Mouse (Mus musculus) right cerebral cortex, postnatal 4 days (tissue): Measurements from ENCODE around the gene Ppp1r13l.

ENCODE experiments used
- DNase-seq: peaks from one replicate; pipeline ENCODE4 v3.0.0-alpha.2; 2022

Ppp1r13l gene

DNA sequence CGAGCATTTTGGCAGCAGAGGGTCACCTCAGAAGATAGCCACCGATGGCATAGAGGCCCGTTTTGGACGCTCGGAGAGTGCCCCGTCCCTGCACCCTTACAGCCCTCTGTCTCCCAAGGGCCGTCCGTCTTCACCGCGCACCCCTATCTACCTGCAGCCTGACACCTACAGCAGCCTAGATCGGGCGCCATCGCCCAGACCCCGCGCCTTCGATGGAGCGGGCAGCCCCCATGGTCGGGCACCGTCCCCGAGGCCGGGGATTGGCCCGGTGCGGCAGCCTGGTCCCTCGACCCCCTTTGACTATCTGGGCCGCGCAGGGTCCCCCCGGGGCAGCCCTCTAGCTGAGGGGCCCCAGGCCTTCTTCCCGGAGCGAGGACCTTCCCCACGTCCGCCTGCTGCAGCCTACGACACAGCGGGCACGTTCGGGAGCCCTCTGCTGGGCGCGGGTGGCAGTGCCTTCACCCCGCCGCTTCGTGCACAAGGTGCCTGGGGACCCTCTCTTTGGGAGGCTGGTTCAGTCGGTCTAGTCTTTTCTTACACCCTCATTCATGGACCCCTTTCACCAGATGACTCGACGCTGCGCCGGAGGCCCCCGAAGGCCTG, 10.4 kb downstream of the Ppp1r13l start:
- peak; percentile 84 for DNase-seq

DNA sequence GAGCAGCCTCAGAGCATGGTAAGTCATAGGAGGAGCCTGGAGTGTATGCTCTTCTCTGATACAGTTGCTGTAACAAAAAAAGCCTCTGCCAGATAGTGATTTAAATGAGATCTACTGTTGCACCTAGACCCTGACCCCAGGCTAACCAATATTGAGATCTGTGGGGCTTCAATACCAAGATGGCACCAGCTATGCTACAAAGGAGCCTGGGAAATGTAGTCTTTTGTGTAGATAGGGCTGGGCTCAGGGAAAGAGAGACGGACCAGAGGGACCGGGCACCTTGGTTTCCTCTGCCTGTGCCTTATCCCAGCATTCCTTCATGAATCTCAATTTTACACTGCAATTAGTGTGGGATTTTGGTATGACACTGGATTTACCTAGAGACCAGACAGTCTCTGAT, 13.8 kb downstream of the Ppp1r13l start:
- DNase-seq = no peak

DNA sequence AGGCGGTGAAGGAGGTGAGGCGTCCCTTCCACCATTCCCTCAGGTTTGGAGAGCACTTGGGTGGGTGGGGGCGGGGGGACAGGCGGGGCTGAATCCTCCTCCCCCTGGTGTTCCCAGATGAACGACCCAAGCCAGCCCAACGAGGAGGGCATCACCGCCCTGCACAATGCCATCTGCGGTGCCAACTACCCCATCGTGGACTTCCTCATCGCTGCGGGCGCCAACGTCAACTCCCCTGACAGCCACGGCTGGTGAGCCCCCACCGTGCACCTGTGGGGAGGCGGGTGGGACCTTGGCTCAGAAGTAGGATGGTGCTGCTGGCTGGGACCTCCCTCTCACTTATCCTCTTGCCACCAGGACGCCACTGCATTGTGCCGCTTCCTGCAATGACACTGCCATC, 15.8 kb downstream of the Ppp1r13l start:
- DNase-seq = no peak

DNA sequence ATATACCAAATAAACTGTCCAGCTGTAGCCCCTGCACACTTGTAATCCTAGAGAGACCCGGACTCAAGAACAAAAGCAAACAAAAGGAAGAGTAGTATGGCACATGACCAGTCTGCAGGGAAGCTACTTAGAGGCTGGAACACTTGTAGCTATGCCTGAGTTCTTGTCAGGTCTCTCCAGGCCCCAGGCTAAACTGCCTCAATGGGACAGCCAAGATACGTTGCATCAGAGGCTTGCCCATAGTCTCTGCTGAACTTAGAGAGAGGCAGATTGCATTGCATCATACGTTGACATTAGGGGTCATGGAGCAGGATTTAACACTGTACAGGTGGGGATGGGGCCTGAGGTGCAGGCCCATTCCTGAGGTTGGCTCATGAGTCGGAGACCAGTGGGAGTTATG, 16.5 kb downstream of the Ppp1r13l start:
- DNase-seq = no peak

DNA sequence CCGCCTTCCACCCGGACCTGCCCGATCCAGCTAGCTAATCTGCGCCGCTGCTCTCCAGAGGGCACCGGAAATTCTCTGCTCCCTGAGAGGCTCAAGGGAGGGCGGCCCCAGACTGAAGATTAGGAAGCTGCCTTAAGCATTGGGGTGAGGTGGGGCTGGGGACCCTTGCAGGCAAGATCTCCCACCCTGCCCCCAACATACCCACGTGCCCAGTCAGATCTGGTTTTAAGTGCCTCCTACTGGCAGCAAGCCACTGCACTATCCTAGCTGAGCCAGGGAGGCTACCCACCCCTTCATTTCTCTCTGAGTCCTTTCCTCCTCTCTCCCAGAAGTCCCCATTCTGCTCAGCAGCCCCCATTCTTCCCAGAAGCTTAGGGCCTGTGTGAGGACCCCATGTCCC, 18.5 kb downstream of the Ppp1r13l start:
- no peak for DNase-seq

DNA sequence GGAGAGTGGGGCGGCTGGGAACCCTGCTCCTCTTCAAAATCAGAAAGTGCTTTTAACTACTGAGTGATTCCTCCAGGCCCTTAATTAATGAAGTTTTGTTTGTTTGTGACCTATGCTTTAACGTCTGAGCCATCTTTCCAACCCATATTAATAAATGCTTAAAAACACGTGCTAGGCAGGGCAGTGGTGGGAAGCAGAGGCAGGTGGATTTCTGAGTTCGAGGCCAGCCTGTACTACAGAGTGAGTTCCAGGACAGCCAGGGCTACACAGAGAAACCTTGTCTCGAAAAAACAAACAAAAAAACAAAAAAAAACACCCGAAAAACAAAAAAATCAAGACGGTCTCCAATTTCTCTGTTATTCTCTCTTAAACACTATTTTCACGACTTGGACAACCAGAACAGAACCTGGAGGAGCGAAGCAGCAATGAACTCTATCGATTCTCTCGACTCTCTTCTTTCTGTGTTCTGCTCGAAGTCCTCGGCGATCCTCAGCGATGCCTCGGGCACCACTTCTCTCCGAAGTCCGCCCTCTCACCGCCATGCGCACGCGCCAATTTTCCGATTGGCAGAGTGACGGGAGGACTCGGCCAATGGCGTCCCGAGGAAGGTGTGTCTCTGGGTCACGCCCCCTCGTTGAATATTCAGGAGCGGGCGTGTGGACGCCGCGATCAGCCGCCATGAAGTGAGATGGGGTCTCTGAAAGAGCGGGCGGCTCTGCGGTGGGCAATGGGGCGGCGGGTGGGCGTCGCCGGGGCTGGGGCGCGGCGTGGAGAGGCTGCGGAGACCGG, 22.0 kb downstream of the Ppp1r13l start, which contains the start of gene Ercc2:
Gene Ercc2 (plus strand): TSS at position 634 of the 789 bp plus-strand sequence.
- peak; percentile 99 for DNase-seq

DNA sequence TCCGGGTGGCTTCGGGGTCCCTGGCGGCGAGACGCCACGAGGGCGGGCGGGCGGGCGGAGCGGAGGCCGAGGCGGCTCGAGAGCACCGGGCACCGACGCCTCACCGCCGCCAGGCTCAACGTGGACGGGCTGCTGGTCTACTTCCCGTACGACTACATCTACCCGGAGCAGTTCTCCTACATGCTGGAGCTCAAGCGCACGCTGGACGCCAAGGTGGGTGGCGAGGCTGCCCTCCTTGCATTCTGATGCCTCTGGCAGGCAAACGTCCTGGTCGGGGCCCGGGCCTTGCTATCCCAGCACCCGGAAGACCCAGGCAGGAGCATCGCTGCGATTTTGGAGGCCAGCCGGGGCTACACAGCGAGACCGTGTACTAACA, 22.6 kb downstream of the Ppp1r13l start:
- no peak for DNase-seq

DNA sequence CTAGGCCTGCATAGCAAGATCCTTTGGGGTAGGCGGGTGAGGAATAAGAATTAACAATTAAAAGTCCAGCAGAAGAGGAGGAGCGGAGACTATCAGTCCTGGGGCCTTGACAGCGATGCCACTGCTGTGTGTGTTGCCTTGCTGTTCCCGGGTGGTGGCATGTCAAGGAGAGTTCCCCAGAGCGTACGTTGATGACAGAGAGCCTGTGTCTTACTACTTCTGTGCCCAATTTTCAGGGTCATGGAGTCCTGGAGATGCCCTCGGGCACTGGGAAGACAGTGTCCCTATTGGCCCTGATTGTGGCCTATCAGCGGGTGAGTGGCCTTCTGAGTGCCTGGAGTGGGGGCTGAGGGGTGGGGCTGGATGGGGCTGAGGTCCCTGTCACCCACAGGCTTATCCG, 24.2 kb downstream of the Ppp1r13l start:
- DNase-seq = no peak

DNA sequence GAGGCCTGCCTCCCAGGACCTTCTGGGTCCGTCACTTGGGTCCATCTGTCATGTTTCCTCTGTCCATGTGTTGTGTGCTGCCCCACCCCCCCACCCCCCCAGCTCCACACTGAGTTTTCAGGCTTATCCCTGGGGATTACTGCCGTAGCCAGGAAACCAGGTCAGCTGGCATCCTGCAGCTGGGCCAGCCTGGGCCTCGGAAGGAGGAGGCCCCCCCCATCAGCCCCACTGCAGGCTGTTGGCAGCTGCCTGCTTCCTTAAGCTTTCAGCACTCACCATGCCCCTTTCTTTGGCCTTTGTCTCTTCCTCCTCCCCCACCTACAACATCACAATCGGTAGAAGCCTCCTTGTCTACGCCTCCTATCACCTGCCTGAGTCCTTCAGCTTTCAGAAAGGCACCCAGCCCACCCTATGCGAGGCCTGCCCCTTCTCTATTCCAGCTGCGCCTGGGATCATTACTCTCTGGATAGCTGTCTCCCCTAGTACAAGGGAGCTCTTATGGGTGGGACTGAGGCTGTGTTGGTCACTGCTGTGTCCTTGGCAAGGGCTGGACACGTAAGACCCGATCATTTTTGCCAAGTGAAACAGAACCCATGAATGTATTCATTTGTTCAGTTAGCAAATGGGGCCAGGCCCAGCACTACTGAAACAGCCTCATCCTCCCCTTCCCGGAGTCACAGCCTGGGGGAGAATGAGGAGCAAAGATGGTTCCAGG, 29.3 kb downstream of the Ppp1r13l start:
- no peak for DNase-seq

DNA sequence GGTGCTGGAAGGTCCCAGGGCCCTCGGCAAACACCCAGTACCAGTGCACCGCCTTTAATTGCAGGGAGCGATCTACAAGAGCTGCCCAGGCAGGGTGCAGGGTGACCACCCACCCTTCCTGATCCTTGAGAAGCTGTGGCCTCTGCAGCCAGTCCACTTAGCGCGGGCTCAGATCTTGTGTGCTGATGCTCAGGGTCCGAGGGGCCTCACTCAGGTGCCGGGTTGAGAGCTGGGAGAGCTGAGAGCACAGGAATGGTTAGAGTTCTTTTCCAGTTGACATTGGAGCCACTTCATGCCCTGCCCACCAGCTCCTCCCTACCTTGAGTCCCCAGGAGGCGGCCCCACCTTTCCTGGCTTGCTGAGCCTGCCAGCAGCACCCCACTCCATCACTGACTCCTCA, 34.9 kb downstream of the Ppp1r13l start:
- no peak for DNase-seq

DNA sequence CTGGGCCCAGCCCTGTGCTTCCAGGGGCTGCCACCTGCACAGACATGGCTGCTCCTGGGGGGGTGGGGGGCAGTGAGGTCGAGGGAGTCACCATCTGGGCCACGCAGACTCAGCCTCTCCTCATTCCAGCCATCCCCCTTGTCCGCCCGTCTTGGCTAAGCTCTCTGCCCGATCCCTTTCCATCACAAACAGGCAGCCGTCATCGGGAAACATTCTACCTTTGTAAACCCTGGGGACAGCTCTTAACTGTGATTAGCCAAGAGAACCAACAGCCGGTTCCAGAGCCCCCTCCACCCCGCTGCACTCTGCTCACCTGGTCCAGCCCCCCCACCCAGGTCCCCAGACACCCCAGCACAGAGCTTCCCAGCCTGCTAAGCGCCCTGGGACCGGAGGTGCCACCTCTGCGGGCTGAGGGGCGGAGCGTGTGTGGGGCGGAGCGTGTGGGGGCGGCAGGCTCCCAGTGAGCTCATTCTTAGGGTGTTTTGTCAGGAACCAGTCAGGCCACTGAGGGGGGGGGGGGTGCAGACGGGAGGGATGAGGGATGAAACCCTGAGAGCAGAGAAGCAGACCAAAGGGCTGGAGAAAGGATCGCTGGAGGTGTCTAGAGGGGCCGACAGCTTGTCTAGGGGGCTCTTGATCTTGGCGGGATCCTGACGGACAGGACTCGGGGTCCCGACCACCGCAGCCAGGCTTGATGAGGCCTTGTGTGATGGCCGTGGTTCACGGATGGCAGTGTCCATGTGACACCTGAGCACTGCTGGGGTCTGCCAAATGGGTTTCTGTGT, 40.1 kb downstream of the Ppp1r13l start:
- DNase-seq = no peak

DNA sequence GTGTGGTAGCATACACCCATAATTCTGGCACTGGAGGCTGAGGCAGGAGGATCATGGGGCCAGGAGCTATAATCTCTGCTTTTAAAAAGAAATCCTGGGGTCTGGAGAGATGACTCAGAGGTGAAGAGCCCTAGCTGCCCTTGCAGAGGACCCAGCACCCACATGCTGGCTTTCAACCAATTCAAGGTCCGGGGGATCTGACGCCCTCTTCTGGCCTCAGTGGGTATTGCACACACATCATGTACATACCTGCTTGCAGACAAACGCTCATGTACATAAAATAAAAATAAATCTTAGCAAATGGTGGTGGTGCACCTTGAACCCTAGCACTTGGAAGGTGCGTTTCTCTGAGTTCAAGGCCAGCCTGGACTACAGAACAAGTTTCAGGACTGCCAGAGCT, 41.4 kb downstream of the Ppp1r13l start:
- DNase-seq = no peak

DNA sequence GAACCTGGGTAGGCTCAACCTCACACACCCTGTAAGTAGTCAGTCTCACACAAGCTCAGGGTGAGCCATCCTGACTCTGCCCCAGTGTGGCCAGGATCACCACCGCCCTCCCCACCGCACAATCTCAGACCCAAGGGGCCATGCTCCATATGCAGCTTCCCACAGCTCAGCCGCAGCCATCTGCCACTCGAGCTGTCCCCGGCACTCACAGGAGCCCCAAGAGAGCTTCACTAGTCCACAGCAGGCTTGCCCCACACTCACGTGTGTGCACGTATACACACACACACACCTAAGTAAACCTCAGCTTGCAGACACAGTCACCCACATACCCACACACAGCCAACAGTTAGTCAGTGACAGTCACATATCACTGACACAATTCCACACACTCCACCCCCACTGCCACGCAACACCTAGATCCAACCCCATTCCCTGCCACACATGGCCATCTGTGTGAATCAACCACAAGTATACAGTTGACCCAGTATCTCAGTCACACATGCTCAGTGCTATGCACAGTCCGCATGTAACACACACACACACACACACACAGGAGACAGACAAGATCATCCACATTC, 43.1 kb downstream of the Ppp1r13l start:
- no peak for DNase-seq

DNA sequence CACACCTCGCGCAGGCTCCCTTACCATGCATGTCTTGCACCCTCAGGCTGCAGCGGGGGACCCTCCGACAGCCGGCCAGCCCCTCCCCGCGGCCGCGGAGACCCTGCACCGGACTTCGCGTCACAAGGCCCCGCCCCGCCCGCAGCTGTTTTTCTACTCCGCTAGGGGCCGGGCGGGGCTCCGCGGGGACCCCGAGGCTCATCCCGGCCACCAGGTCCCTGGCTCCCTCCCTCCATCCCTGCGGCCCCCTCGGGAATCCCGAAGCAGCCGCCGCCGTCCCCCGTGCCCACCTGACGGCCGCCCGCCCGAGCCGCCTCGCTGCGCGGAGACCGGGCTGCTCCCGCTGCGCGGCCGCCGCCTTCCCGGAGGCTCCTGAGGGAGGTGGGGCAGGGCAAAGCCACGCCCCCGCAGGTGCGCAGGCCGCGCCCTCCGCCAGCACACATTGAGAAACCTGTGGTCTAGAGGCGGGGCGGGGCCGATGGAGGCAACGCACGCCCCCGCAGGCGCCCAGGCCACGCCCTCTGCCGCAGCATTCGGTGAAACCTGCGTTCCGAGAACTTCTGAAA, 44.3 kb downstream of the Ppp1r13l start, which contains the start of gene Klc3:
Gene Klc3 (minus strand): TSS at position 374 of the 566 bp plus-strand sequence.
- no peak for DNase-seq

DNA sequence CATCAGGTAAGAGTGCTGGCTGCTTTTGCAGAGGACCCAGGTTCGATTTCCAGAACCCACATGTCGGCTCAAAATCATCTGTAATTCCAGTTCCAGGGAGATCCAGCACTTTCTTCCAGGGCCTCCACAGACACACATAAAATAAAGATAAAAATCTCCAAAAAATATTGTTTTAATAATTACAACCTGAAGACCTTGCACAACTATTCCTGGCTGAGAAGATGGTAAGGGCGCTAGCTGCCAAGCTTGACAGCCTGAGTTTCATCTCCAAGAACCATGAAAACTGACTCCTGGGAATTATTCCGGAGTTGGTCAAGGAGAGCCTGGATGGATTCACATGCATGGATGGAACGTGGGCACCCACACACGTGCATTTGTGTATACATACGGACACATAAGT, 44.9 kb downstream of the Ppp1r13l start, which contains the start of gene Ckm:
Gene Ckm (plus strand): TSS at position 301 of the 400 bp plus-strand sequence.
- DNase-seq = no peak

DNA sequence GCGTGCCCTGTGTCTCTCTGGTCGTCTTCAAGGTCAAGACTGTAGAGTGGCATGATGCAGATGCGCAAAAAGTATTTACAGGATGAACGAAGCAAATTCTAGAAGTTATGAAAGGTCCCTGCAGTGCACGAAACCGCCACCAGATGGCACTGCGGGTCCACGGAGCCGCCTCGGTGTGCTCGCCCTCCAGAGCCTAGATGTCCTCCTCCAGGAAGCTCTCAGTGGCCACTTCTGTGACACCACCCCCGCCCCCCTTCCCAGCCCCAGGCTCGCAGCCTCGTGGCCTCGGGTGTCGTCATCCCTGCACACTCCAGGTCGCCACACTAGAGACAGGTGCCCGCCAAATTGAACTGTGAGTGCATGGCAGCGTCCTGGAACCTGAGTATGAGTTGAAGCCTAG, 45.9 kb downstream of the Ppp1r13l start:
- peak; percentile 93 for DNase-seq

DNA sequence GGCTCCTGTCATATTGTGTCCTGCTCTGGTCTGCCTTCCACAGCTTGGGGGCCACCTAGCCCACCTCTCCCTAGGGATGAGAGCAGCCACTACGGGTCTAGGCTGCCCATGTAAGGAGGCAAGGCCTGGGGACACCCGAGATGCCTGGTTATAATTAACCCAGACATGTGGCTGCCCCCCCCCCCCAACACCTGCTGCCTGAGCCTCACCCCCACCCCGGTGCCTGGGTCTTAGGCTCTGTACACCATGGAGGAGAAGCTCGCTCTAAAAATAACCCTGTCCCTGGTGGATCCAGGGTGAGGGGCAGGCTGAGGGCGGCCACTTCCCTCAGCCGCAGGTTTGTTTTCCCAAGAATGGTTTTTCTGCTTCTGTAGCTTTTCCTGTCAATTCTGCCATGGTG, 50.2 kb downstream of the Ppp1r13l start:
- DNase-seq = no peak

DNA sequence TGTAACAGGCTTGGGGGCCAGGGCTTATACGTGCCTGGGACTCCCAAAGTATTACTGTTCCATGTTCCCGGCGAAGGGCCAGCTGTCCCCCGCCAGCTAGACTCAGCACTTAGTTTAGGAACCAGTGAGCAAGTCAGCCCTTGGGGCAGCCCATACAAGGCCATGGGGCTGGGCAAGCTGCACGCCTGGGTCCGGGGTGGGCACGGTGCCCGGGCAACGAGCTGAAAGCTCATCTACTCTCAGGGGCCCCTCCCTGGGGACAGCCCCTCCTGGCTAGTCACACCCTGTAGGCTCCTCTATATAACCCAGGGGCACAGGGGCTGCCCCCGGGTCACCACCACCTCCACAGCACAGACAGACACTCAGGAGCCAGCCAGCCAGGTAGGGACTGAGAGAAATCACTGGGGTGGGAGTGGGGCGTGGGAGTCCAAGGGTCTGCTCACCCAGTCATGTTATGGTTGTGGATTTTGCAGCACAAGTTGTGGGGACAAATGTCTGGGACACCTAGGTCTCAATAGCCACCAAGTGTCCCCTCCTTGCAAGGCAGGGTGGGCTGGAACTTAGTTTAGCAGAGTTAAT, 51.3 kb downstream of the Ppp1r13l start:
- no peak for DNase-seq

DNA sequence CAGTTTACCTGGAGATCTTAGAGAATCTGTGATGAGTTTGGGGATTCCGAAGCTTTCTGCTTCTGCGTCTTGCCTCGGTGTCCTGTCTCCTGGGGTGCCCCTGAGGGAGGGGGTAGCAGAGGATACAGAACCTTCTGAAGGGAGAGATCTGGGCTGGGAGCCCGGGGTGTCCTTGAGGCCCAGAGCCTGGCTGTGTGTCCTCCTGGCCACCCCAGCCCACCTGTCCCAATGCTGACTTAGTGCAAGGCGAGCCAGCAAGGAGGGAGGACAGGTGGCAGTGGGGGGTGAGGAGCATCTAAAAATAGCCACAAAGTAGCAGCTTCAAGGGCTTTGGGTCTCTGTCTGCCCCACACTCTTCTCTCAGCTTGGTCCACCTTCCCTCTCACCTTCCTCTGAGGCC, 52.2 kb downstream of the Ppp1r13l start:
- DNase-seq = no peak

DNA sequence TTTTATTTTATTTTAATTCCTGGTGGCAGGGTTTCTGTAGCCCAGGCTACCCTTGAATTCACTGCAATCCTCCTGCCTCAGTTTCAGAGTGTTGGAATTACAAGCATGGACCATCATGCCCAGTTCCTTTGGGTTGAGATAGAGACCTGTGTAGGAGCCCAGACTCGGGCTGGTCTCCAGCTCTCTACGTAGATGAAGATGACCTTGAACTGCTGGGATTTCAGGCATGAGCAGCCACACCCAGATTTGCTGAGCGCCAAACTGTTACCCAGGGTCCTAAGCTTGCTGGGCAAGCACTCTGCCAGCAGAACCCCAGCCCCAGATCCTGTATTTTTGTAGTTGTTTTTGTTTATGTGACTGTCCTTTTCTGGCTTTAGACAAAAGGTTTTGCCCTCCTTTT, 54.0 kb downstream of the Ppp1r13l start:
- no peak for DNase-seq

DNA sequence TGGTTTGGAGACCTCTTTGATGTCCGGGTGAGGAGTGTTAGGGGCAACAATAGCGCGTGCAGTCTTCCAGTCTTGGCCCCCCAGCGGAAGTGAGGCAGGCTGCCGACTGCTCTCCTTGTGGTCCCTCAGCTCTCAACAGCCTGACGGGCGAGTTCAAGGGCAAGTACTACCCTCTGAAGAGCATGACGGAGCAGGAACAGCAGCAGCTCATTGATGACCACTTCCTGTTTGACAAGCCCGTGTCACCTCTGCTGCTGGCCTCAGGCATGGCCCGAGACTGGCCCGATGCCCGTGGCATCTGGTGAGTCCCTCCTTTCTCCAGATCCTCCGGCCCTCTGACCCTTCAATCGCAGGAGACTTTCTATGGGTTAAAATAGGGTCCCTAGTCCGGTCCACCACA, 57.0 kb downstream of the Ppp1r13l start:
- DNase-seq = no peak

DNA sequence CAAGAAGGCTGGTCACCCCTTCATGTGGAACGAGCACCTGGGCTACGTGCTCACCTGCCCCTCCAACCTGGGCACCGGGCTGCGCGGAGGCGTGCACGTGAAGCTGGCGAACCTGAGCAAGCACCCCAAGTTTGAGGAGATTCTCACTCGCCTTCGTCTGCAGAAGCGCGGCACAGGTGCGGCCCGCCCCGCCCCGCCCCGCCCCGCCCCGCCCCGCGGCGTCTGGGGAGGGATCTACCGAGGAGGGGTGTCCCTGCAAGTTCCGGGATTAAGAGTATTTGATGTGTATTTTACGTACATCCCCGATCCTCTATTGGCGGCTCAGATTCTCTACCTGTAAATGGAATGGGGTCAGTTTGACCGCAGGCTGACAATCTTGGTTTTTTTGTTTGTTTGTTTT, 60.6 kb downstream of the Ppp1r13l start:
- DNase-seq = no peak
